Mouse (Mus musculus): ENCODE data around the gene Vps29. TPM values are rescaled to one million over a fixed set of nuclear protein-coding genes. Genes with fewer than 3 reads are reported as not detected.
A peak's percentile ranks its signal among the peaks of the same experiment; 100 is the strongest.

The Vps29 gene
- polyA plus RNA-seq, 1 experiment from 2014 or later, result 353 TPM

DNA sequence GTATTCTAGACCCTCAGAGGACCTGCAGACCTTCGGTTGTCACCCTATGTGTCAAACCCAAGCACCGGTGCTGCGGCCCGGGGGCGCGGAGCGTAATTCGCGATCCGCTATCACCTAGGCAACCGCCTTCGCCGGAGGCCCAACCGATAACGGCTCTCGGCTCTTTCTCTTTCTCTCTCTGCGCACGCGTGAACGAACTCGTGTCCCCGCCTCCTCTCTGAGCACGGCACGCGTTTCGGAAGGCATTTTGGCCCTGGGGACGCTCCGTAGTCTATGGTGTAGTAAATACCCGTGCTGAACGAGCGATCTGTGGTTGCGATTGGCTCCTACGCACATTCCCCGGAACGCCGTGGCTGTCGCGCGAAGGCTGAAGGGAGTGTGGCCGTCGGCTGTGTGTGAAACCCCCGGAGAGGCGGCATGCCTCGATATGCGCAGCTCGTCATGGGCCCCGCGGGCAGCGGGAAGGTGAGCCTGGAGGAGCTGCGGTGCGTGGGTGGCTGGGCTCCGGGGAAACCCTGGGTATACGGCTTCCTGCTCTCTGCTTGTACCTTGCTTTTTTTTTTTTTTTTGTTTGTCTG lies 18.1 kb downstream of the Vps29 start, which contains the start of gene Fam216a:
Fam216a (minus strand) TSS at position 173 of the 578 bp plus-strand sequence.
- H3K4me3 ChIP-seq (ENCODE audit: inconsistent target), result peak within 1 kb of the TSS; percentile 80
- H3K36me3 ChIP-seq (ENCODE audit: inconsistent target), result peaks cover 6% of the 10 kb centered on the region; the same call in 1 of the 2 replicates
- H3K27ac ChIP-seq, result peak within 1 kb of the TSS; percentile 43
- under 1% methylated on average over 52 of the region's 53 CpGs for WGBS (ENCODE audit: missing documents)
- peaks cover 14% of the 10 kb centered on the region for H3K79me2 ChIP-seq (ENCODE audit: inconsistent target)

- Histone ChIP-seq H3K4me3 (ENCODE audit: inconsistent target) (peak overlapping the region; percentile 80), H3K36me3 (ENCODE audit: inconsistent target) (peaks cover 2% of the 10 kb centered on the region; the same call in 1 of the 2 replicates), H3K79me2 (ENCODE audit: inconsistent target) (peaks cover 14% of the 10 kb centered on the region), H3K27ac (peak overlapping the region; percentile 43)
- 3% methylated on average over 5 of the region's 5 CpGs for WGBS (ENCODE audit: missing documents)
Observed at GRCm38 (mm10) chr5:122372878-122373277, 18.7 kb downstream of the Vps29 start.

- Histone ChIP-seq H3K79me2 (ENCODE audit: inconsistent target) (peaks cover 14% of the 10 kb centered on the region), H3K36me3 (ENCODE audit: inconsistent target) (peaks cover 14% of the 10 kb centered on the region), H3K4me3 (ENCODE audit: inconsistent target) (no peak overlapping the region), H3K27ac (no peak overlapping the region)
- 93% methylated on average over 4 of the region's 4 CpGs for WGBS (ENCODE audit: missing documents)
Observed at GRCm38 (mm10) chr5:122377101-122377833, 23.1 kb downstream of the Vps29 start.

DNA sequence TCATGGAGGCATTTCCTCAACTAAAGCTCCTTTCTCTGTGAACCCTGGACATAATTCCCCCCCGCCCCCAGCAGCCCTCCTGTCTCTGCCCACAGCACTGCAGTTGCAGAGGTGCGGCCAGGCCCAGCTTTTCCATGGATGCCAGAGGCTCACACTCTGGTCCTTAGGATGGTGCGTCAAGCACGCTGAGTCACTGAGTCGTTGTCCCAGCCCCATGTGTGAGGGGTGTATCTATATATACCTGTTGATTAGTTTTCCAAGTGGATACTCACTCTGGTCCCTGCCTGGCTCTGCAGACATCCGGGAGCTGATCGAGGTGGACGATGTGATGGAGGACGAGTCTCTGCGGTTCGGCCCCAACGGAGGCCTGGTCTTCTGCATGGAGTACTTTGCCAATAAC lies 24.0 kb downstream of the Vps29 start:
- H3K79me2 ChIP-seq (ENCODE audit: inconsistent target), result peaks cover 8% of the 10 kb centered on the region; the same call in 1 of the 2 replicates
- H3K36me3 ChIP-seq (ENCODE audit: inconsistent target), result peaks cover 16% of the 10 kb centered on the region
- no peak overlapping the region for H3K4me3 ChIP-seq (ENCODE audit: inconsistent target)
- H3K27ac ChIP-seq, result no peak overlapping the region
- 96% methylated on average over 12 of the region's 12 CpGs for WGBS (ENCODE audit: missing documents)

GRCm38 (mm10) chr5:122379374-122380155 lies 25.4 kb downstream of the Vps29 start:
- Histone ChIP-seq H3K4me3 (ENCODE audit: inconsistent target) (no peak overlapping the region), H3K36me3 (ENCODE audit: inconsistent target) (peaks cover 16% of the 10 kb centered on the region)
- 56% methylated on average over 10 of the region's 11 CpGs for WGBS (ENCODE audit: missing documents)

GRCm38 (mm10) chr5:122390006-122390405 lies 35.8 kb downstream of the Vps29 start:
- peaks cover 34% of the 10 kb centered on the region for H3K79me2 ChIP-seq (ENCODE audit: inconsistent target)
- H3K4me3 ChIP-seq (ENCODE audit: inconsistent target), result no peak overlapping the region
- H3K27ac ChIP-seq, result no peak overlapping the region
- WGBS (ENCODE audit: missing documents), result 85% methylated on average over 5 of the region's 5 CpGs
- H3K36me3 ChIP-seq (ENCODE audit: inconsistent target), result no peaks in the 10 kb centered on the region

More at GRCm38 (mm10) chr5:122379374-122380155, 25.4 kb downstream of the Vps29 start:
- Histone ChIP-seq H3K27ac (no peak overlapping the region), H3K79me2 (ENCODE audit: inconsistent target) (no peaks in the 10 kb centered on the region)

GRCm38 (mm10) chr5:122390671-122391070 lies 36.5 kb downstream of the Vps29 start:
- no peak overlapping the region for H3K27ac ChIP-seq
- H3K36me3 ChIP-seq (ENCODE audit: inconsistent target), result no peaks in the 10 kb centered on the region
- H3K4me3 ChIP-seq (ENCODE audit: inconsistent target), result no peak overlapping the region
- peaks cover 41% of the 10 kb centered on the region for H3K79me2 ChIP-seq (ENCODE audit: inconsistent target)

GRCm38 (mm10) chr5:122391178-122391785 lies 37.1 kb downstream of the Vps29 start:
- peak overlapping the region; percentile 86; the same call in 1 of the 2 replicates for H3K4me3 ChIP-seq (ENCODE audit: inconsistent target)
- peak overlapping the region; percentile 96 for H3K27ac ChIP-seq
- peaks cover 47% of the 10 kb centered on the region for H3K79me2 ChIP-seq (ENCODE audit: inconsistent target)
- 55% methylated on average over 13 of the region's 16 CpGs for WGBS (ENCODE audit: missing documents)
- H3K36me3 ChIP-seq (ENCODE audit: inconsistent target), result no peaks in the 10 kb centered on the region

GRCm38 (mm10) chr5:122391786-122392180 lies 37.6 kb downstream of the Vps29 start, which contains the start of gene Arpc3:
Gene Arpc3 (plus strand): TSS chr5:122391878.
- 2% methylated on average over 35 of the region's 39 CpGs for WGBS (ENCODE audit: missing documents)
- peak within 1 kb of the TSS; percentile 86 for H3K4me3 ChIP-seq (ENCODE audit: inconsistent target)
- peaks cover 52% of the 10 kb centered on the region for H3K79me2 ChIP-seq (ENCODE audit: inconsistent target)
- no peaks in the 10 kb centered on the region for H3K36me3 ChIP-seq (ENCODE audit: inconsistent target)
- peak within 1 kb of the TSS; percentile 96 for H3K27ac ChIP-seq

GRCm38 (mm10) chr5:122392227-122393004 lies 38.2 kb downstream of the Vps29 start:
- peaks cover 58% of the 10 kb centered on the region for H3K79me2 ChIP-seq (ENCODE audit: inconsistent target)
- H3K4me3 ChIP-seq (ENCODE audit: inconsistent target), result peak overlapping the region; percentile 86
- H3K36me3 ChIP-seq (ENCODE audit: inconsistent target), result no peaks in the 10 kb centered on the region
- peak overlapping the region; percentile 96 for H3K27ac ChIP-seq
- 2% methylated on average over 19 of the region's 19 CpGs for WGBS (ENCODE audit: missing documents)

DNA sequence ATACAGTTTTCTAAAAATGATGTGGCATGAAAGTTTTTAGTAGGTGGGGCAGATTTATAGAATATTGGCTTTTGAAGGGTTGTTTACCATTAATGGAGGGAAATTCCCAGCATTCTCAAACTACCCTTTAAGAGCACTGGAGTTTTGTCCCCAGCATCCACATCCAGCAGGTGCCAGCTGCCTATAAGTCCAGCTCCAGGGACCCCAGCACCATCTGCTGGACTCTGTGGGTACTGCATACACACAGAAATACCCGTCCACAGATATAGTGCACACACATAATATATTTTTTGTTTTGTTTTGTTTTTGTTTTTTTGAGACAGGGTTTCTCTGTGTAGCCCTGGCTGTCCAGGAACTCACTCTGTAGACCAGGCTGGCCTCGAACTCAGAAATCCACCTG lies 39.7 kb downstream of the Vps29 start:
- H3K36me3 ChIP-seq (ENCODE audit: inconsistent target), result no peaks in the 10 kb centered on the region
- no peak overlapping the region for H3K27ac ChIP-seq
- 48% methylated on average over 2 of the region's 2 CpGs for WGBS (ENCODE audit: missing documents)

DNA sequence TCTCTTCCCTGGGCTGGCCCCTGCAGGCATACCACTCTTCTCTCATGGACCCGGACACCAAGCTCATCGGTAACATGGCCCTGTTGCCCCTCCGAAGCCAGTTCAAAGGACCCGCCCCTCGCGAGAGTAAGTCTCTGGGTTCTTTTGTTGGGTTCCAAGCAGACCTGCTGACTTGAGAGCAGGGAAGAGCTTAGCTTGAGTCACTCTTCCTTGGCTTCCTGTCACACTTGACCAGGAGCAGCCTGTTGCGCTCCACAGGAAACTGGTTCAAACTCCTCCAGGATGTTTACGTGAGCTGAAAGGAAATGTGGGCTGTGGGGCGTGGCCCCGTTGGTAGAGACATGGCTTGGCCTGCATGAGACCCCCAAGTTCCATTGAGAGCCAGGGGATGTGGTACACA lies 42.6 kb downstream of the Vps29 start:
- H3K36me3 ChIP-seq (ENCODE audit: inconsistent target), result peaks cover 3% of the 10 kb centered on the region; the same call in 1 of the 2 replicates
- H3K79me2 ChIP-seq (ENCODE audit: inconsistent target), result peaks cover 100% of the 10 kb centered on the region
- peak overlapping the region; percentile 98 for H3K27ac ChIP-seq
- peak overlapping the region; percentile 52 for H3K4me3 ChIP-seq (ENCODE audit: inconsistent target)
- WGBS (ENCODE audit: missing documents), result 3% methylated on average over 10 of the region's 10 CpGs

More for the DNA sequence above, 39.7 kb downstream of the Vps29 start:
- peaks cover 73% of the 10 kb centered on the region for H3K79me2 ChIP-seq (ENCODE audit: inconsistent target)
- no peak overlapping the region for H3K4me3 ChIP-seq (ENCODE audit: inconsistent target)

- peaks cover 100% of the 10 kb centered on the region for H3K79me2 ChIP-seq (ENCODE audit: inconsistent target)
- 69% methylated on average over 8 of the region's 8 CpGs for WGBS (ENCODE audit: missing documents)
- H3K27ac ChIP-seq, result peak overlapping the region; percentile 98
- H3K4me3 ChIP-seq (ENCODE audit: inconsistent target), result peak overlapping the region; percentile 52; the same call in 1 of the 2 replicates
- peaks cover 10% of the 10 kb centered on the region for H3K36me3 ChIP-seq (ENCODE audit: inconsistent target)
Observed at GRCm38 (mm10) chr5:122397495-122397894, 43.3 kb downstream of the Vps29 start.

Data from macrophage (primary cell).